Mouse (Mus musculus): ENCODE measurements around the gene Fam81a. TPM values are rescaled to one million over a fixed set of nuclear protein-coding genes. Genes with fewer than 3 reads are reported as not detected.

The Fam81a gene
- polyA plus RNA-seq, 1 experiment = 0.26 TPM

- Histone ChIP-seq H3K4me1 (ENCODE audit: control insufficient read depth, insufficient read depth, insufficient read length) (no peaks in the 10 kb centered on the region), H3K27ac (ENCODE audit: insufficient read depth, low read length) (no peak overlapping the region), H3K27me3 (ENCODE audit: control insufficient read depth, insufficient read depth, low read length) (no peaks in the 10 kb centered on the region), H3K4me3 (ENCODE audit: extremely low read depth, insufficient read depth, insufficient read length) (no peak overlapping the region), H3K36me3 (ENCODE audit: control insufficient read depth, insufficient read depth, low read length) (no peaks in the 10 kb centered on the region)
- DNase-seq (ENCODE audit: low read depth in 1 of 2, low spot score in 2 of 2) = no peak
- no peak for TF ChIP-seq POLR2A (IDR thresholded peaks at IDR 0.05; ENCODE audit: low read depth, low read length)
- TF ChIP-seq CTCF (IDR thresholded peaks at IDR 0.05; ENCODE audit: extremely low read depth, insufficient read depth, insufficient read length, insufficient replicate concordance) = no peak
- WGBS = 93% methylated on average over 5 of the region's 5 CpGs
Observed at GRCm38 (mm10) chr9:70130786-70131185, 11.6 kb downstream of the Fam81a start.

GRCm38 (mm10) chr9:70111869-70112286 lies 30.5 kb downstream of the Fam81a start:
- 25% methylated on average over 10 of the region's 10 CpGs for WGBS
- H3K4me3 ChIP-seq (ENCODE audit: extremely low read depth, insufficient read depth, insufficient read length) = no peak overlapping the region
- peaks cover 1% of the 10 kb centered on the region; the same call in 1 of the 2 replicates for H3K27me3 ChIP-seq (ENCODE audit: control insufficient read depth, insufficient read depth, low read length)
- H3K36me3 ChIP-seq (ENCODE audit: control insufficient read depth, insufficient read depth, low read length) = no peaks in the 10 kb centered on the region
- no peak overlapping the region for H3K27ac ChIP-seq (ENCODE audit: insufficient read depth, low read length)
- DNase-seq (ENCODE audit: low read depth in 1 of 2, low spot score in 2 of 2) = no peak
- no peak for TF ChIP-seq CTCF (IDR thresholded peaks at IDR 0.05; ENCODE audit: extremely low read depth, insufficient read depth, insufficient read length, insufficient replicate concordance)
- TF ChIP-seq POLR2A (IDR thresholded peaks at IDR 0.05; ENCODE audit: low read depth, low read length) = no peak
- H3K4me1 ChIP-seq (ENCODE audit: control insufficient read depth, insufficient read depth, insufficient read length) = no peaks in the 10 kb centered on the region; the same call in 1 of the 2 replicates

- TF ChIP-seq CTCF (IDR thresholded peaks at IDR 0.05; ENCODE audit: extremely low read depth, insufficient read depth, insufficient read length, insufficient replicate concordance) (no peak), POLR2A (IDR thresholded peaks at IDR 0.05; ENCODE audit: low read depth, low read length) (no peak)
- no peaks in the 10 kb centered on the region; the same call in 1 of the 2 replicates for H3K4me1 ChIP-seq (ENCODE audit: control insufficient read depth, insufficient read depth, insufficient read length)
- 73% methylated on average over 7 of the region's 7 CpGs for WGBS
- no peak overlapping the region for H3K27ac ChIP-seq (ENCODE audit: insufficient read depth, low read length)
- no peaks in the 10 kb centered on the region for H3K36me3 ChIP-seq (ENCODE audit: control insufficient read depth, insufficient read depth, low read length)
- peaks cover 1% of the 10 kb centered on the region; the same call in 1 of the 2 replicates for H3K27me3 ChIP-seq (ENCODE audit: control insufficient read depth, insufficient read depth, low read length)
- H3K4me3 ChIP-seq (ENCODE audit: extremely low read depth, insufficient read depth, insufficient read length) = no peak overlapping the region
- no peak for DNase-seq (ENCODE audit: low read depth in 1 of 2, low spot score in 2 of 2)
Observed at GRCm38 (mm10) chr9:70110871-70111270, 31.5 kb downstream of the Fam81a start.

GRCm38 (mm10) chr9:70109279-70109678 lies 33.1 kb downstream of the Fam81a start:
- peak; percentile 59; the same call in 1 of the 2 replicates for TF ChIP-seq CTCF (IDR thresholded peaks at IDR 0.05; ENCODE audit: extremely low read depth, insufficient read depth, insufficient read length, insufficient replicate concordance)
- TF ChIP-seq POLR2A (IDR thresholded peaks at IDR 0.05; ENCODE audit: low read depth, low read length) = no peak
- H3K36me3 ChIP-seq (ENCODE audit: control insufficient read depth, insufficient read depth, low read length) = no peaks in the 10 kb centered on the region
- WGBS = 14% methylated on average over 3 of the region's 3 CpGs

GRCm38 (mm10) chr9:70108151-70108550 lies 34.2 kb downstream of the Fam81a start:
- TF ChIP-seq CTCF (IDR thresholded peaks at IDR 0.05; ENCODE audit: extremely low read depth, insufficient read depth, insufficient read length, insufficient replicate concordance) (no peak), POLR2A (IDR thresholded peaks at IDR 0.05; ENCODE audit: low read depth, low read length) (no peak)
- H3K27ac ChIP-seq (ENCODE audit: insufficient read depth, low read length) = no peak overlapping the region
- H3K27me3 ChIP-seq (ENCODE audit: control insufficient read depth, insufficient read depth, low read length) = peaks cover 1% of the 10 kb centered on the region; the same call in 1 of the 2 replicates
- WGBS = 89% methylated on average over 5 of the region's 5 CpGs
- no peak overlapping the region for H3K4me3 ChIP-seq (ENCODE audit: extremely low read depth, insufficient read depth, insufficient read length)
- no peak for DNase-seq (ENCODE audit: low read depth in 1 of 2, low spot score in 2 of 2)
- no peaks in the 10 kb centered on the region; the same call in 1 of the 2 replicates for H3K4me1 ChIP-seq (ENCODE audit: control insufficient read depth, insufficient read depth, insufficient read length)
- no peaks in the 10 kb centered on the region for H3K36me3 ChIP-seq (ENCODE audit: control insufficient read depth, insufficient read depth, low read length)

More at GRCm38 (mm10) chr9:70109279-70109678, 33.1 kb downstream of the Fam81a start:
- H3K4me1 ChIP-seq (ENCODE audit: control insufficient read depth, insufficient read depth, insufficient read length) = no peaks in the 10 kb centered on the region; the same call in 1 of the 2 replicates
- no peak overlapping the region for H3K27ac ChIP-seq (ENCODE audit: insufficient read depth, low read length)
- peak; percentile 53 to 71 for DNase-seq (ENCODE audit: low read depth in 1 of 2, low spot score in 2 of 2)
- H3K27me3 ChIP-seq (ENCODE audit: control insufficient read depth, insufficient read depth, low read length) = peaks cover 1% of the 10 kb centered on the region; the same call in 1 of the 2 replicates
- no peak overlapping the region for H3K4me3 ChIP-seq (ENCODE audit: extremely low read depth, insufficient read depth, insufficient read length)

- no peak overlapping the region for H3K4me3 ChIP-seq (ENCODE audit: extremely low read depth, insufficient read depth, insufficient read length)
- H3K27me3 ChIP-seq (ENCODE audit: control insufficient read depth, insufficient read depth, low read length) = no peaks in the 10 kb centered on the region
- TF ChIP-seq CTCF (IDR thresholded peaks at IDR 0.05; ENCODE audit: extremely low read depth, insufficient read depth, insufficient read length, insufficient replicate concordance) = no peak
- 63% methylated on average over 5 of the region's 5 CpGs for WGBS
- no peaks in the 10 kb centered on the region for H3K36me3 ChIP-seq (ENCODE audit: control insufficient read depth, insufficient read depth, low read length)
- H3K27ac ChIP-seq (ENCODE audit: insufficient read depth, low read length) = no peak overlapping the region
- no peaks in the 10 kb centered on the region for H3K4me1 ChIP-seq (ENCODE audit: control insufficient read depth, insufficient read depth, insufficient read length)
- DNase-seq (ENCODE audit: low read depth in 1 of 2, low spot score in 2 of 2) = no peak
Observed at GRCm38 (mm10) chr9:70105573-70105972, 36.8 kb downstream of the Fam81a start.

GRCm38 (mm10) chr9:70103106-70103505 lies 39.3 kb downstream of the Fam81a start:
- no peaks in the 10 kb centered on the region for H3K27me3 ChIP-seq (ENCODE audit: control insufficient read depth, insufficient read depth, low read length)
- H3K27ac ChIP-seq (ENCODE audit: insufficient read depth, low read length) = no peak overlapping the region
- DNase-seq (ENCODE audit: low read depth in 1 of 2, low spot score in 2 of 2) = no peak
- TF ChIP-seq CTCF (IDR thresholded peaks at IDR 0.05; ENCODE audit: extremely low read depth, insufficient read depth, insufficient read length, insufficient replicate concordance) (no peak), POLR2A (IDR thresholded peaks at IDR 0.05; ENCODE audit: low read depth, low read length) (no peak)
- no peaks in the 10 kb centered on the region for H3K36me3 ChIP-seq (ENCODE audit: control insufficient read depth, insufficient read depth, low read length)
- no peak overlapping the region for H3K4me3 ChIP-seq (ENCODE audit: extremely low read depth, insufficient read depth, insufficient read length)
- WGBS = 88% methylated on average over 8 of the region's 8 CpGs
- no peaks in the 10 kb centered on the region for H3K4me1 ChIP-seq (ENCODE audit: control insufficient read depth, insufficient read depth, insufficient read length)

Measured in spleen, adult 2 months (tissue).